Mouse (Mus musculus) lung, postnatal 0 days (tissue): ENCODE results near the gene Hmx1.

Experiments used
- CTCF ChIP-seq: IDR thresholded peaks from 2 replicates; pipeline ENCODE4 v1.5.1; 2016; ENCODE audit warnings: antibody characterized with exemption, mild to moderate bottlenecking
- EP300 ChIP-seq: IDR thresholded peaks from 2 replicates; pipeline ENCODE4 v1.6.1; 2016; ENCODE audit warnings: antibody characterized with exemption, mild to moderate bottlenecking, control low read depth

DNA sequence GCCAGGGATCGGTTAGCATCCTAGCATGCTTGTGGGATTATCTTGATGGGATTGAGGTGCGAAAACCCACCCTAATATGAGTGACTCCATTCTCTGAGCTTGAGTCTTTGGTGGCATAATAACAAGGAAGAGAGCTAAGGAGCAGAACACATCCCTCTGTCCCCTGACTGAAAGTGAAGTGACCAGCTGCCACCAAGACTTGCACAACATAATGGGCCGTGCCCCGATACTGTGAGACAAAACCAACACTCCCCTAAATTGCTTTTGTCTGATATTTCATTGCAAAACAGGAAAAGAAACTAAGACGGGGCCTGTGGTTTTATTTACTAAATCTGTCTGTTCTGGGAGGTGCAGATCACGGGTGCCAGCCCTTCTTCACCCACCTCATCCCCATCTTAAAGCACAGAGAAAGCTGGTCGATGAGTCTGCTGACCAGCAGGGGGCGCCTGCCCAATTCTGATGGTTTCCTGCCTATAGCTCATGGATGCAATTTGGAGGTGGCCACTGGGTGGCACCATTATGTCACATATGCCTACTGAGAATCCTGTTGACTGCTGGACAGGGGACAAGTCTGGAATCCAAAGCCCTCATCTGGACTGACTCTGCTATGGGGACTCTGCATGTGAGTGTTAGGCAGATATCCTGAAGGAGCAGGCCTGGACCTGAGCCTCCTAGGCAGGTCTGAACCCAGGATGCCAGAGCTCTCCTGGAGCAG, 27.2 kb upstream of the Hmx1 start:
- TF ChIP-seq CTCF (peak; percentile 100), EP300 (no peak)
